Comparison of ENCODE assay signal across 8 mouse cellular contexts in the genomic region with DNA sequence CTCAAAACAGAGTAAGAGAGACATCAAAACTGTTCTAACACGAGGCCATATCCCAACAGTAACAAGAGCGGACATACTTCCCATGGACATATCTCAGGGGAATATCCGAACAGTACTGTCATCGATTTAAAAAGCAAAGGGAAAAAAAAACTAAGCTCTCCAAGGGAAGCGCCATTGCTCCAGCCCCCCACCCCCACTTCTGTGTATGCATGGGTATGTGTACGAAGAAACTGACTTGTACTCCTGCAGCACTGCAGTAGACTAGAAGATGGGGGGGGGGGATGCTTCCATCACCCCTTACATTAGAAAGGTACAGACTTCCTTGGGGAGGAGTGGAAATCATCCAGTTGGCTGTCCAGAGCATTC. TPM values are rescaled to one million over a fixed set of nuclear protein-coding genes. Genes with fewer than 3 reads are reported as not detected.
DNase-seq lines count a peak whose midpoint lies in the region; ATAC-seq and TF ChIP-seq lines count a peak whose summit lies in the region.

No protein-coding gene starts in this region.

- 2% methylated on average over 6 of the region's 6 CpGs for WGBS in heart, embryonic 15.5 days
- 10% methylated on average over 6 of the region's 6 CpGs for WGBS in forebrain, embryonic 14.5 days
- WGBS in liver, embryonic 16.5 days (ENCODE audit: insufficient replicate concordance): 9% methylated on average over 6 of the region's 6 CpGs

- H3K27me3 ChIP-seq in heart, embryonic 15.5 days: no peaks in the 10 kb centered on the region
- no peaks in the 10 kb centered on the region for H3K27me3 ChIP-seq in ES-Bruce4 (ENCODE audit: control insufficient read depth, insufficient read depth, low read length, poor library complexity, severe bottlenecking)
- no peaks in the 10 kb centered on the region for H3K27me3 ChIP-seq in forebrain, embryonic 14.5 days (replicated peaks; ENCODE audit: control insufficient read depth, insufficient read depth, low read length)
- no peaks in the 10 kb centered on the region for H3K27me3 ChIP-seq in liver, embryonic 16.5 days (ENCODE audit: control insufficient read depth, insufficient read depth, low read depth, low read length)

- peak overlapping the region; percentile 100 for H3K9ac ChIP-seq in heart, embryonic 15.5 days
- peak overlapping the region; percentile 98 for H3K9ac ChIP-seq in ES-Bruce4 (ENCODE audit: low read depth, poor library complexity, severe bottlenecking)
- peak overlapping the region; percentile 99 for H3K9ac ChIP-seq in forebrain, embryonic 14.5 days (ENCODE audit: low read length)
- H3K9ac ChIP-seq in liver, embryonic 16.5 days (ENCODE audit: low read depth, low read length): peak overlapping the region; percentile 100

- DNase-seq in heart, adult 11 months: no peak
- DNase-seq in forebrain, embryonic 14.5 days (ENCODE audit: low spot score): no peak
- no peak for DNase-seq in yolk sac, embryonic 10.5 days (ENCODE audit: low spot score)
- DNase-seq in right cerebral cortex, adult 18-20 months: no peak
- no peak for DNase-seq in gastrocnemius, postnatal 10 days

- TF ChIP-seq CTCF in ES-Bruce4 (IDR thresholded peaks at IDR 0.05; ENCODE audit: low read depth, low read length): no peak

- peaks cover 22% of the 10 kb centered on the region for H3K4me1 ChIP-seq in heart, embryonic 15.5 days (replicated peaks)
- H3K4me1 ChIP-seq in ES-Bruce4 (ENCODE audit: control insufficient read depth, insufficient read depth, low read length): peaks cover 1% of the 10 kb centered on the region
- H3K4me1 ChIP-seq in forebrain, embryonic 14.5 days (ENCODE audit: control insufficient read depth, insufficient read depth, low read length): peaks cover 16% of the 10 kb centered on the region
- peaks cover 23% of the 10 kb centered on the region for H3K4me1 ChIP-seq in liver, embryonic 16.5 days (ENCODE audit: control insufficient read depth, low read depth, low read length)

- H3K36me3 ChIP-seq in heart, embryonic 15.5 days: no peaks in the 10 kb centered on the region
- H3K36me3 ChIP-seq in ES-Bruce4 (ENCODE audit: control insufficient read depth, insufficient read depth, low read length, poor library complexity, severe bottlenecking): peaks cover 7% of the 10 kb centered on the region; the same call in 1 of the 2 replicates
- 0 out of 2 replicates have a peak, but pooled peaks cover 3% of the 10 kb centered on the region for H3K36me3 ChIP-seq in forebrain, embryonic 14.5 days (ENCODE audit: control insufficient read depth, insufficient read depth, low read length)
- no peaks in the 10 kb centered on the region for H3K36me3 ChIP-seq in liver, embryonic 16.5 days (ENCODE audit: control insufficient read depth, insufficient read depth)

- peak overlapping the region; percentile 83 for H3K4me2 ChIP-seq in heart, embryonic 15.5 days
- peak overlapping the region; percentile 84 for H3K4me2 ChIP-seq in forebrain, embryonic 14.5 days (ENCODE audit: low read length)
- peak overlapping the region; percentile 94 for H3K4me2 ChIP-seq in liver, embryonic 16.5 days (ENCODE audit: low read depth, low read length)

- H3K27ac ChIP-seq in heart, embryonic 15.5 days: peak overlapping the region; percentile 97
- peak overlapping the region; percentile 80 for H3K27ac ChIP-seq in ES-Bruce4 (ENCODE audit: insufficient read depth, low read length)
- peak overlapping the region; percentile 97 for H3K27ac ChIP-seq in forebrain, embryonic 14.5 days (ENCODE audit: low read depth, low read length)
- peak overlapping the region; percentile 95 for H3K27ac ChIP-seq in liver, embryonic 16.5 days (ENCODE audit: low read length)

- no peak for TF ChIP-seq EP300 in ES-Bruce4 (IDR thresholded peaks at IDR 0.05; ENCODE audit: insufficient read depth, low read depth, low read length)

- no peak for ATAC-seq in heart, embryonic 15.5 days (replicated peaks; ENCODE audit: insufficient number of reproducible peaks, insufficient read depth, low FRiP score, low read depth)
- peak; percentile 9; the same call in 1 of the 2 replicates for ATAC-seq in forebrain, embryonic 14.5 days
- no peak for ATAC-seq in liver, embryonic 16.5 days (ENCODE audit: low read depth)

- TF ChIP-seq POLR2A in ES-Bruce4 (IDR thresholded peaks at IDR 0.05; ENCODE audit: insufficient read depth, low read length): no peak

- H3K9me3 ChIP-seq in heart, embryonic 15.5 days (replicated peaks): no peaks in the 10 kb centered on the region
- no peaks in the 10 kb centered on the region for H3K9me3 ChIP-seq in ES-Bruce4 (replicated peaks; ENCODE audit: control insufficient read depth, insufficient read depth, low read length, poor library complexity, severe bottlenecking)
- no peaks in the 10 kb centered on the region for H3K9me3 ChIP-seq in forebrain, embryonic 14.5 days (replicated peaks; ENCODE audit: control insufficient read depth, low read length)
- no peaks in the 10 kb centered on the region for H3K9me3 ChIP-seq in liver, embryonic 16.5 days (replicated peaks; ENCODE audit: control insufficient read depth, low read length)

- H3K4me3 ChIP-seq in heart, embryonic 15.5 days: peak overlapping the region; percentile 94
- H3K4me3 ChIP-seq in ES-Bruce4 (ENCODE audit: low read depth, low read length): peak overlapping the region; percentile 92
- peak overlapping the region; percentile 94 for H3K4me3 ChIP-seq in forebrain, embryonic 14.5 days (ENCODE audit: low read depth, low read length)
- H3K4me3 ChIP-seq in liver, embryonic 16.5 days (ENCODE audit: low read depth, low read length): peak overlapping the region; percentile 100

RNA-seq across cellular contexts. Expression of gene Taok1, which starts 1.2 kb away (rescaled TPM):
- 11.4 and 13.6 TPM in 2 replicates for polyA plus RNA-seq in heart, embryonic 15.5 days (2015; fragmentation: Nextera tagmentation; extraction: Ambion mirVana)
- 48.1 and 50.5 TPM in 2 replicates for polyA plus RNA-seq in ES-Bruce4 (2011; ENCODE audit: insufficient read depth, insufficient read length, low read depth, missing spikeins)
- polyA plus RNA-seq in forebrain, embryonic 14.5 days (2014; fragmentation: Nextera tagmentation; extraction: Ambion mirVana): 28.5 and 32.0 TPM in 2 replicates
- polyA plus RNA-seq in liver, embryonic 16.5 days (2015; fragmentation: Nextera tagmentation; extraction: Ambion mirVana): 3.6 TPM in 2 replicates
- 10 to 100 TPM; 39.7 to 43.7 TPM for total RNA-seq in gastrocnemius, postnatal 10 days (2021)
